In genomic region chr10:7682249-7682648, GRCm38 (mm10) we compare ENCODE assay signal across 9 mouse cellular contexts. TPM values are rescaled to one million over a fixed set of nuclear protein-coding genes. Genes with fewer than 3 reads are reported as not detected.
DNase-seq lines count a peak whose midpoint lies in the region; TF ChIP-seq lines count a peak whose summit lies in the region.
"Had no signal": no experiment of that assay in that cellular context is flagged by ENCODE, and none has a peak within 500 bp of the region (broad histone marks: within the 10 kb centered on the region; RNA-seq: fewer than 3 reads in every experiment).

No protein-coding gene starts in this region.

- peaks cover 25% of the 10 kb centered on the region for H3K4me1 ChIP-seq in heart, embryonic 10.5 days
- H3K4me1 ChIP-seq in MEL (ENCODE audit: control insufficient read depth in 1 of 2, insufficient read depth in 2 of 2, low read length in 2 of 2), result peaks cover 8 to 22% of the 10 kb centered on the region in 2 experiments
- peaks cover 31% of the 10 kb centered on the region for H3K4me1 ChIP-seq in hindbrain, embryonic 10.5 days (replicated peaks)

- no peak for TF ChIP-seq CTCF in MEL (IDR thresholded peaks at IDR 0.05 in 2 of 3, conservative IDR thresholded peaks at IDR 0.05 in 1 of 3; ENCODE audit: control insufficient read depth in 1 of 3, insufficient read depth in 1 of 3, low read depth in 2 of 3, low read length in 3 of 3, poor library complexity in 1 of 3, severe bottlenecking in 1 of 3)

- peak overlapping the region; percentile 90 for H3K4me3 ChIP-seq in heart, embryonic 10.5 days
- H3K4me3 ChIP-seq in MEL (ENCODE audit: control insufficient read depth in 1 of 2, insufficient read depth in 1 of 2, low read depth in 2 of 2, low read length in 2 of 2), result peak overlapping the region; percentile 98 to 100
- H3K4me3 ChIP-seq in hindbrain, embryonic 10.5 days, result peak overlapping the region; percentile 97
- peak overlapping the region; percentile 65 for H3K4me3 ChIP-seq in macrophage (ENCODE audit: inconsistent target)

- H3K27me3 ChIP-seq in heart, embryonic 10.5 days (ENCODE audit: insufficient read depth, poor library complexity, severe bottlenecking), result no peaks in the 10 kb centered on the region
- no peaks in the 10 kb centered on the region for H3K27me3 ChIP-seq in MEL (ENCODE audit: control insufficient read depth in 1 of 2, insufficient read depth in 2 of 2, low read length in 2 of 2)
- H3K27me3 ChIP-seq in hindbrain, embryonic 10.5 days (ENCODE audit: insufficient read depth, poor library complexity, severe bottlenecking), result no peaks in the 10 kb centered on the region

- intact Hi-C loops in heart, postnatal 36 days (cut with DNase I), result loop anchor here (5.0 kb wide), 2 partner anchors 95 to 210 kb away; partner anchors contain the start of gene Ulbp1

- H3K27ac ChIP-seq in heart, embryonic 10.5 days, result no peak overlapping the region; the same call in 1 of the 2 replicates
- no peak overlapping the region for H3K27ac ChIP-seq in MEL (ENCODE audit: control insufficient read depth, low read depth, low read length)
- H3K27ac ChIP-seq in hindbrain, embryonic 10.5 days, result peak overlapping the region; percentile 99
- H3K27ac ChIP-seq in macrophage, result no peak overlapping the region; the same call in 1 of the 2 replicates

- no peak for TF ChIP-seq EP300 in MEL (IDR thresholded peaks at IDR 0.05; ENCODE audit: low read depth in 1 of 2, low read length in 2 of 2)

- no peak for TF ChIP-seq RAD21 in MEL (IDR thresholded peaks at IDR 0.05; ENCODE audit: low read depth, low read length)

- H3K36me3 ChIP-seq in heart, embryonic 10.5 days, result peaks cover 26% of the 10 kb centered on the region
- H3K36me3 ChIP-seq in MEL (ENCODE audit: control insufficient read depth in 1 of 2, insufficient read depth in 2 of 2, low read length in 2 of 2) (peaks cover 10 to 54% of the 10 kb centered on the region in 2 experiments), macrophage (ENCODE audit: inconsistent target) (no peaks in the 10 kb centered on the region)
- H3K36me3 ChIP-seq in hindbrain, embryonic 10.5 days, result peaks cover 42% of the 10 kb centered on the region

- peaks cover 81% of the 10 kb centered on the region for H3K79me2 ChIP-seq in MEL (ENCODE audit: control insufficient read depth, insufficient read depth, low read length, poor library complexity)
- peaks cover 92% of the 10 kb centered on the region for H3K79me2 ChIP-seq in macrophage (ENCODE audit: inconsistent target)

- no peak for TF ChIP-seq POLR2A in MEL (IDR thresholded peaks at IDR 0.05; ENCODE audit: control insufficient read depth in 1 of 2, insufficient read depth in 1 of 2, low read depth in 1 of 2, low read length in 2 of 2, poor library complexity in 1 of 2)

- H3K9me3 ChIP-seq in heart, embryonic 10.5 days, result no peaks in the 10 kb centered on the region
- no peaks in the 10 kb centered on the region for H3K9me3 ChIP-seq in MEL (replicated peaks; ENCODE audit: insufficient read depth, low read length)
- H3K9me3 ChIP-seq in hindbrain, embryonic 10.5 days, result no peaks in the 10 kb centered on the region

- peak; percentile 6 for DNase-seq in heart, embryonic 10.5 days (ENCODE audit: low spot score)
- no peak for DNase-seq in heart, postnatal 36 days
- DNase-seq in MEL (ENCODE audit: low read depth, low spot score), result peak; percentile 23
- DNase-seq in hindbrain, embryonic 10.5 days (ENCODE audit: low spot score), result no peak
- no peak for DNase-seq in urinary bladder, postnatal 36 days (ENCODE audit: low spot score in 2 of 2)
- DNase-seq in testis, postnatal 10 days (ENCODE audit: low spot score), result no peak
- no peak for DNase-seq in ovary, postnatal 14 days (ENCODE audit: low spot score)
- DNase-seq: cerebellum, adult 11 months had no signal

- WGBS in heart, embryonic 10.5 days, result 60% methylated on average over 3 of the region's 3 CpGs
- 73% methylated on average over 3 of the region's 3 CpGs for WGBS in hindbrain, embryonic 10.5 days
- WGBS in macrophage (ENCODE audit: missing documents), result 82% methylated on average over 2 of the region's 3 CpGs

- peak overlapping the region; percentile 98 for H3K9ac ChIP-seq in MEL (ENCODE audit: control insufficient read depth, low read depth, low read length, poor library complexity, severe bottlenecking)

TF ChIP-seq in MEL, 35 proteins besides CTCF, POLR2A, EP300 and RAD21:
- TF ChIP-seq UBTF (IDR thresholded peaks at IDR 0.05; ENCODE audit: borderline replicate concordance, insufficient read depth, low read depth, low read length), result no peak
- TF ChIP-seq CHD1 (IDR thresholded peaks at IDR 0.05; ENCODE audit: low read depth, low read length), result 0 out of 2 replicates have a peak, but pooled peaks have one; percentile 54
TF ChIP-seq in MEL: peak in this region for 1.

RNA-seq across cellular contexts. Expression of gene Lats1, which starts 1.2 kb away (rescaled TPM):
- 3.6 and 4.7 TPM in 2 replicates for polyA plus RNA-seq in heart, embryonic 10.5 days (2016; fragmentation: Nextera tagmentation; extraction: Ambion mirVana)
- 10 to 100 TPM; 11.6 to 13.0 TPM for total RNA-seq in heart, postnatal 36 days (2021)
- 11.1 and 12.0 TPM in 2 replicates for total RNA-seq in MEL (2012; rRNA removed)
- polyA plus RNA-seq in MEL (2012; ENCODE audit: insufficient read depth in 1 of 2, insufficient read length in 2 of 2, low read depth in 1 of 2, low replicate concordance in 2 of 2, missing spikeins in 1 of 2) (10 to 100 TPM; 17.8 to 73.4 TPM), macrophage (2018) (12.6 to 14.5 TPM (median 13.7 TPM) in 3 replicates)
- polyA plus RNA-seq in hindbrain, embryonic 10.5 days (2016; fragmentation: Nextera tagmentation; extraction: Ambion mirVana), result 8.5 and 9.0 TPM in 2 replicates
- total RNA-seq in macrophage (2018; cell fraction: chromatin; rRNA removed), result 10 to 100 TPM; 43.0 to 72.6 (median 57.6) TPM
- 10 to 100 TPM; 26.4 to 36.3 (median 29.8) TPM for total RNA-seq in macrophage (2018; cell fraction: cytosol; rRNA removed)
- total RNA-seq in macrophage (2018; cell fraction: nucleus; rRNA removed), result 10 to 100 TPM; 39.2 to 80.1 (median 52.5) TPM

RNA-seq across cellular contexts. Expression of gene Pcmt1, which starts 1.3 kb away (rescaled TPM):
- polyA plus RNA-seq in heart, embryonic 10.5 days (2016; fragmentation: Nextera tagmentation; extraction: Ambion mirVana), result 143 and 148 TPM in 2 replicates
- 10 to 100 TPM; 92.8 to 95.6 TPM for total RNA-seq in heart, postnatal 36 days (2021)
- total RNA-seq in MEL (2012; rRNA removed), result 121 and 123 TPM in 2 replicates
- polyA plus RNA-seq in MEL (2012; ENCODE audit: insufficient read depth in 1 of 2, insufficient read length in 2 of 2, low read depth in 1 of 2, low replicate concordance in 2 of 2, missing spikeins in 1 of 2), result 10 to 100 TPM in 1 of 2 experiments, not detected in 1; 90.7 TPM
- 133 and 144 TPM in 2 replicates for polyA plus RNA-seq in hindbrain, embryonic 10.5 days (2016; fragmentation: Nextera tagmentation; extraction: Ambion mirVana)
- 10 to 100 TPM; 19.5 to 85.0 (median 40.0) TPM for total RNA-seq in macrophage (2018; cell fraction: chromatin; rRNA removed)
- 10 to 100 TPM; 32.5 to 58.6 (median 45.1) TPM for total RNA-seq in macrophage (2018; cell fraction: cytosol; rRNA removed)
- total RNA-seq in macrophage (2018; cell fraction: nucleus; rRNA removed), result 100 to 1,000 TPM in 1 of 26 experiments, 10 to 100 TPM in 25; 27.9 to 115 (median 47.1) TPM
- polyA plus RNA-seq in macrophage (2018), result 35.0 to 67.7 TPM (median 47.9 TPM) in 3 replicates

RNA-seq across cellular contexts. Expression of gene Nup43, which starts 14.9 kb away (rescaled TPM):
- 55.5 and 72.0 TPM in 2 replicates for polyA plus RNA-seq in heart, embryonic 10.5 days (2016; fragmentation: Nextera tagmentation; extraction: Ambion mirVana)
- 1 to 10 TPM; 5.3 to 5.5 TPM for total RNA-seq in heart, postnatal 36 days (2021)
- 64.7 and 70.5 TPM in 2 replicates for total RNA-seq in MEL (2012; rRNA removed)
- polyA plus RNA-seq in MEL (2012; ENCODE audit: insufficient read depth in 1 of 2, insufficient read length in 2 of 2, low read depth in 1 of 2, low replicate concordance in 2 of 2, missing spikeins in 1 of 2), result 10 to 100 TPM in 1 of 2 experiments, not detected in 1; 52.9 TPM
- 66.4 and 85.0 TPM in 2 replicates for polyA plus RNA-seq in hindbrain, embryonic 10.5 days (2016; fragmentation: Nextera tagmentation; extraction: Ambion mirVana)
- 1 to 10 TPM in 18 of 26 experiments, under 1 TPM in 6, not detected in 2; 0.53 to 7.3 (median 2.1) TPM for total RNA-seq in macrophage (2018; cell fraction: chromatin; rRNA removed)
- total RNA-seq in macrophage (2018; cell fraction: cytosol; rRNA removed), result 1 to 10 TPM; 1.8 to 6.9 (median 4.9) TPM
- total RNA-seq in macrophage (2018; cell fraction: nucleus; rRNA removed), result 10 to 100 TPM in 1 of 26 experiments, 1 to 10 TPM in 19, under 1 TPM in 4, not detected in 2; 0.60 to 14.9 (median 1.7) TPM
- polyA plus RNA-seq in macrophage (2018), result 4.6 to 21.2 TPM (median 6.0 TPM) in 3 replicates

RNA-seq across cellular contexts. Expression of gene Katna1, which starts 43.6 kb away (rescaled TPM):
- polyA plus RNA-seq in heart, embryonic 10.5 days (2016; fragmentation: Nextera tagmentation; extraction: Ambion mirVana), result 42.8 and 57.9 TPM in 2 replicates
- total RNA-seq in heart, postnatal 36 days (2021), result 10 to 100 TPM; 11.7 to 14.2 TPM
- 46.0 and 47.5 TPM in 2 replicates for total RNA-seq in MEL (2012; rRNA removed)
- 100 to 1,000 TPM in 1 of 2 experiments, 10 to 100 TPM in 1; 43.3 to 222 TPM for polyA plus RNA-seq in MEL (2012; ENCODE audit: insufficient read depth in 1 of 2, insufficient read length in 2 of 2, low read depth in 1 of 2, low replicate concordance in 2 of 2, missing spikeins in 1 of 2)
- 55.0 and 63.2 TPM in 2 replicates for polyA plus RNA-seq in hindbrain, embryonic 10.5 days (2016; fragmentation: Nextera tagmentation; extraction: Ambion mirVana)
- 100 to 1,000 TPM in 14 of 26 experiments, 10 to 100 TPM in 12; 59.1 to 224 (median 102) TPM for total RNA-seq in macrophage (2018; cell fraction: chromatin; rRNA removed)
- 10 to 100 TPM; 25.2 to 54.0 (median 35.5) TPM for total RNA-seq in macrophage (2018; cell fraction: cytosol; rRNA removed)
- total RNA-seq in macrophage (2018; cell fraction: nucleus; rRNA removed), result 100 to 1,000 TPM in 6 of 26 experiments, 10 to 100 TPM in 20; 40.8 to 299 (median 71.2) TPM
- polyA plus RNA-seq in macrophage (2018), result 26.3 to 32.2 TPM (median 29.9 TPM) in 3 replicates

Comparison
In these comparisons a context has a peak if more than half of its experiments do, and no peak if none do; other contexts are left out.
1. DNase-seq: peak in heart, embryonic 10.5 days (single experiment) and MEL (single experiment); none in heart, postnatal 36 days (0 of 2), hindbrain, embryonic 10.5 days (single experiment), urinary bladder, postnatal 36 days (0 of 2), testis, postnatal 10 days (single experiment) and ovary, postnatal 14 days (single experiment).
2. Peak in every context shown above with its lines, with median percentiles within 50 percentile points of each other: H3K4me3 ChIP-seq.